Mouse (Mus musculus) CH12.LX (cell line): ENCODE results near the gene Olfr391-ps. TPM values are rescaled to one million over a fixed set of nuclear protein-coding genes. Genes with fewer than 3 reads are reported as not detected.
A peak's percentile ranks its signal among the peaks of the same experiment; 100 is the strongest.

ENCODE experiments used
- DNase-seq: peaks from one replicate; pipeline ENCODE4 v3.0.0-alpha.2; 2013; ENCODE audit errors: extremely low read depth
- H3K27ac ChIP-seq: 2 replicates; pipeline ENCODE4 v1.5.1; 2012; ENCODE audit warnings: low read depth, mild to moderate bottlenecking, control low read depth, moderate library complexity; ENCODE audit not compliant: insufficient read depth
- H3K27me3 ChIP-seq: replicated peaks from 2 replicates; pipeline ENCODE3; 2012; ENCODE audit warnings: inconsistent platforms
- H3K36me3 ChIP-seq, 2 experiments: replicated peaks in 1 of 2; 2 replicates each; pipeline versions ENCODE3 to v1.6.1; 2012; ENCODE audit warnings: inconsistent platforms in 1 of 2, low read length in 1 of 2, mild to moderate bottlenecking in 1 of 2, mixed read lengths in 1 of 2, moderate library complexity in 1 of 2; ENCODE audit not compliant: control insufficient read depth in 1 of 2, insufficient read depth in 1 of 2
- H3K4me1 ChIP-seq, 2 experiments: 2 replicates each; pipeline ENCODE4 v1.6.1; 2012; ENCODE audit warnings: inconsistent platforms in 1 of 2, moderate library complexity in 1 of 2; ENCODE audit not compliant: insufficient read depth in 2 of 2, control insufficient read depth in 1 of 2
- H3K4me2 ChIP-seq: 2 replicates; pipeline ENCODE4 v1.6.1; 2012; ENCODE audit warnings: low read depth, mild to moderate bottlenecking, control low read depth; ENCODE audit not compliant: poor library complexity, insufficient read depth, severe bottlenecking
- H3K4me3 ChIP-seq, 3 experiments: fragments of 150-350 bp in 1 of 3; sonication (generic) in 1 of 3; replicated peaks in 1 of 3; 2 replicates each; pipeline versions ENCODE3 to v1.5.1; 2011 to 2012; ENCODE audit warnings: low read depth in 2 of 3, low read length in 2 of 3, mild to moderate bottlenecking in 2 of 3, moderate library complexity in 2 of 3, control low read depth in 1 of 3, improper control_type of control experiment in 1 of 3, inconsistent platforms in 1 of 3, mixed read lengths in 1 of 3; ENCODE audit not compliant: poor library complexity in 1 of 3
- H3K79me2 ChIP-seq: replicated peaks from 2 replicates; pipeline ENCODE4 v1.6.1; 2012; ENCODE audit warnings: mild to moderate bottlenecking, moderate library complexity; ENCODE audit not compliant: control insufficient read depth, poor library complexity, insufficient read depth, severe bottlenecking; ENCODE audit errors: extremely low read depth
- H3K9ac ChIP-seq: 2 replicates; pipeline ENCODE4 v1.6.1; 2012; ENCODE audit warnings: low read depth, mild to moderate bottlenecking, control low read depth, moderate library complexity; ENCODE audit not compliant: insufficient read depth
- H3K9me3 ChIP-seq: replicated peaks from 2 replicates; pipeline ENCODE3; 2012; ENCODE audit warnings: low read length, inconsistent platforms, mixed read lengths
- BHLHE40 ChIP-seq: IDR thresholded peaks from 2 replicates; pipeline ENCODE4 v1.6.1; 2011; ENCODE audit warnings: mild to moderate bottlenecking, low read depth, low read length, improper control_type of control experiment
- CHD2 ChIP-seq: IDR thresholded peaks from 2 replicates; pipeline ENCODE4 v1.6.1; 2011; ENCODE audit warnings: low read length, improper control_type of control experiment
- CTCF ChIP-seq, 2 experiments: IDR thresholded peaks in 1 of 2; conservative IDR thresholded peaks in 1 of 2; 2 replicates each; pipeline ENCODE4 v1.5.1; 2011 to 2012; ENCODE audit warnings: low read depth in 2 of 2, low read length in 2 of 2, improper control_type of control experiment in 1 of 2, inconsistent platforms in 1 of 2, mild to moderate bottlenecking in 1 of 2, moderate library complexity in 1 of 2
- E2F4 ChIP-seq: IDR thresholded peaks from 2 replicates; pipeline ENCODE4 v1.6.1; 2011; ENCODE audit warnings: low read depth, low read length, improper control_type of control experiment; ENCODE audit not compliant: insufficient replicate concordance
- ELF1 ChIP-seq: IDR thresholded peaks from 2 replicates; pipeline ENCODE4 v1.6.1; 2014; ENCODE audit warnings: low read depth, mild to moderate bottlenecking, inconsistent platforms, low read length, improper control_type of control experiment
- EP300 ChIP-seq: IDR thresholded peaks from 2 replicates; pipeline ENCODE4 v1.6.1; 2011; ENCODE audit warnings: low read length, improper control_type of control experiment
- ETS1 ChIP-seq: conservative IDR thresholded peaks from 2 replicates; pipeline ENCODE4 v1.6.1; 2012; ENCODE audit warnings: low read depth, mild to moderate bottlenecking, inconsistent platforms, low read length, improper control_type of control experiment, moderate library complexity
- HCFC1 ChIP-seq: IDR thresholded peaks from 2 replicates; pipeline ENCODE4 v1.6.1; 2012; ENCODE audit warnings: low read depth, mild to moderate bottlenecking, inconsistent platforms, low read length, improper control_type of control experiment
- IRF4 ChIP-seq: IDR thresholded peaks from 2 replicates; pipeline ENCODE4 v1.6.1; 2014; ENCODE audit warnings: low read depth, mild to moderate bottlenecking, inconsistent platforms, low read length, improper control_type of control experiment
- JUN ChIP-seq: IDR thresholded peaks from 2 replicates; pipeline ENCODE4 v1.6.1; 2011; ENCODE audit warnings: low read depth, mild to moderate bottlenecking, low read length, improper control_type of control experiment, moderate library complexity; ENCODE audit not compliant: insufficient read depth
- JUND ChIP-seq: conservative IDR thresholded peaks from 2 replicates; pipeline ENCODE4 v1.6.1; 2011; ENCODE audit warnings: low read depth, low read length, improper control_type of control experiment
- MAFK ChIP-seq: IDR thresholded peaks from 2 replicates; pipeline ENCODE4 v1.6.1; 2011; ENCODE audit warnings: low read length, improper control_type of control experiment; ENCODE audit not compliant: insufficient replicate concordance
- MAX ChIP-seq: IDR thresholded peaks from 2 replicates; pipeline ENCODE4 v1.6.1; 2011; ENCODE audit warnings: low read length, improper control_type of control experiment
- MAZ ChIP-seq: IDR thresholded peaks from 2 replicates; pipeline ENCODE4 v1.6.1; 2012; ENCODE audit warnings: low read depth, mild to moderate bottlenecking, inconsistent platforms, low read length, improper control_type of control experiment, moderate library complexity
- MEF2A ChIP-seq: IDR thresholded peaks from 2 replicates; pipeline ENCODE4 v1.6.1; 2014; ENCODE audit warnings: low read depth, mild to moderate bottlenecking, inconsistent platforms, low read length, improper control_type of control experiment, borderline replicate concordance
- MXI1 ChIP-seq: IDR thresholded peaks from 2 replicates; pipeline ENCODE4 v1.6.1; 2011; ENCODE audit warnings: mild to moderate bottlenecking, low read depth, low read length, improper control_type of control experiment
- MYC ChIP-seq: IDR thresholded peaks from 2 replicates; pipeline ENCODE4 v1.6.1; 2011; ENCODE audit warnings: low read depth, mild to moderate bottlenecking, improper control_type of control experiment, low read length
- NRF1 ChIP-seq: IDR thresholded peaks from 2 replicates; pipeline ENCODE4 v1.6.1; 2014; ENCODE audit warnings: low read depth, mild to moderate bottlenecking, inconsistent platforms, low read length, improper control_type of control experiment, moderate library complexity
- PAX5 ChIP-seq: IDR thresholded peaks from 2 replicates; pipeline ENCODE4 v1.6.1; 2012; ENCODE audit warnings: low read length, inconsistent platforms, mixed read lengths
- POLR2AphosphoS2 ChIP-seq: IDR thresholded peaks from 2 replicates; pipeline ENCODE4 v1.6.1; 2011; ENCODE audit warnings: low read depth, low read length, improper control_type of control experiment
- RCOR1 ChIP-seq: conservative IDR thresholded peaks from 2 replicates; pipeline ENCODE4 v1.6.1; 2012; ENCODE audit warnings: low read depth, mild to moderate bottlenecking, inconsistent platforms, low read length, improper control_type of control experiment
- SMC3 ChIP-seq: IDR thresholded peaks from 2 replicates; pipeline ENCODE4 v1.6.1; 2011; ENCODE audit warnings: low read depth, low read length, improper control_type of control experiment
- TCF12 ChIP-seq: IDR thresholded peaks from 2 replicates; pipeline ENCODE4 v1.6.1; 2014; ENCODE audit warnings: low read depth, mild to moderate bottlenecking, inconsistent platforms, low read length, improper control_type of control experiment
- UBTF ChIP-seq: IDR thresholded peaks from 2 replicates; pipeline ENCODE4 v1.6.1; 2012; ENCODE audit warnings: low read depth, mild to moderate bottlenecking, inconsistent platforms, low read length, improper control_type of control experiment, moderate library complexity
- USF2 ChIP-seq: conservative IDR thresholded peaks from 2 replicates; pipeline ENCODE4 v1.6.1; 2011; ENCODE audit warnings: low read depth, low read length, improper control_type of control experiment
- ZC3H11A ChIP-seq: IDR thresholded peaks from 2 replicates; pipeline ENCODE4 v1.6.1; 2012; ENCODE audit warnings: low read depth, mild to moderate bottlenecking, inconsistent platforms, low read length, improper control_type of control experiment
- ZMIZ1 ChIP-seq: IDR thresholded peaks from 2 replicates; pipeline ENCODE4 v1.6.1; 2012; ENCODE audit warnings: low read depth, mild to moderate bottlenecking, inconsistent platforms, low read length, improper control_type of control experiment
- ZNF384 ChIP-seq: IDR thresholded peaks from 2 replicates; pipeline ENCODE4 v1.6.1; 2012; ENCODE audit warnings: low read depth, low read length, improper control_type of control experiment, inconsistent platforms
- dilution Hi-C: fragments of 300-500 bp; cut with MboI; formaldehyde crosslinking; loops from 2 replicates; pipeline ENCODE4 v1.14.3; 2020; ENCODE audit warnings: low sequenced_read_pairs; ENCODE audit not compliant: extremely low pct_unique_long_range_greater_than_20kb, extremely low pct_ligation_motif_present
- in situ Hi-C: fragments of 300-500 bp; cut with MboI; formaldehyde crosslinking; loops from 3 replicates; pipeline ENCODE4 v1.14.3; 2019; ENCODE audit warnings: low sequenced_read_pairs, low pct_ligation_motif_present, low pct_unique_long_range_greater_than_20kb, mixed read lengths
- polyA plus RNA-seq: library from polyadenylated mRNA; unstranded; fragments of >175 nt; gene quantifications from 2 replicates; pipeline ENCODE4 v1.2.1, GENCODE M21; 2012; ENCODE audit warnings: low read depth; ENCODE audit not compliant: insufficient read length
- total RNA-seq, 2 experiments: library from RNA; depleted of rRNA; stranded (reverse); fragments of 300-350 nt in 1 of 2; fragments of >200 nt in 1 of 2; gene quantifications; 2 replicates each; pipeline ENCODE4 v1.2.3; 2012 to 2014

Olfr391-ps gene
- total and polyA plus RNA-seq, 3 experiments: not detected

DNA sequence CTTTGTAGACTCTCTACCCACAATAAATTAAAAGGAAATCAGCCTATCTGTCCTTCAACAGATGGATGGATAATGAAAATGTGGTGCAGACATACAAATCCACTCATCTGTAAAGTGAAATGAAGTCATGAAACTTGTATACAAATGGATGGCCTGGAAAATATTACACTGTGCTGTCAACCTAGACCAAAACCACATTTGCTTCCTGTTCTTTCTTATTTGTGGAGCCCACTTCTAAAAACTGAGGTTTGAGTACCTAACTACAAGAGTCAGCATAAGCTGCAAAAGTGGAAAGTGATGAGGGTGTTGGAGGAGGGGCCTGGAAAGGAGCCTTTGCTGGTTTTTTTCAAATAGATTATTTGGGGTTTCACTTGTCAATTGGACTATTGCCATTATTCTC is 43.7 kb downstream of the Olfr391-ps start:
- H3K9me3 ChIP-seq: no peaks in the 10 kb centered on the region
- dilution Hi-C loops (no loop called here), in situ Hi-C loops (no loop called here)
- no peak overlapping the region for H3K4me3 ChIP-seq
- H3K36me3 ChIP-seq: no peaks in the 10 kb centered on the region
- TF ChIP-seq USF2 (no peak), HCFC1 (no peak), ZC3H11A (no peak), ZNF384 (0 out of 2 replicates have a peak, but pooled peaks have one; percentile 34), JUN (peak; percentile 87), MAFK (peak; percentile 61), E2F4 (no peak), ELF1 (no peak), UBTF (no peak), MAZ (no peak), EP300 (peak; percentile 90), BHLHE40 (peak; percentile 29; the same call in 1 of the 2 replicates), NRF1 (no peak), TCF12 (no peak), CTCF (conservative IDR thresholded peaks at IDR 0.05 in 1 of 2, IDR thresholded peaks at IDR 0.05 in 1 of 2; ENCODE audit: low read depth in 2 of 2, low read length in 2 of 2) (no peak), ZMIZ1 (no peak), RCOR1 (no peak), MYC (no peak), PAX5 (no peak), JUND (peak; percentile 90), MEF2A (peak; percentile 51; the same call in 1 of the 2 replicates), MXI1 (no peak), MAX (no peak), IRF4 (peak; percentile 35; the same call in 1 of the 2 replicates), CHD2 (no peak; the same call in 1 of the 2 replicates), ETS1 (peak; percentile 78), SMC3 (no peak), POLR2AphosphoS2 (no peak)
- H3K9ac ChIP-seq: no peak overlapping the region
- peak; percentile 58 for DNase-seq
- no peaks in the 10 kb centered on the region for H3K79me2 ChIP-seq
- peaks cover 0 to 6% of the 10 kb centered on the region in 2 experiments; a peak in 3 of 4 replicates for H3K4me1 ChIP-seq
- peaks cover 2% of the 10 kb centered on the region for H3K27me3 ChIP-seq
- H3K27ac ChIP-seq: no peak overlapping the region
- no peak overlapping the region for H3K4me2 ChIP-seq

Other genes starting within 250 kb of the Olfr391-ps start
- gene Olfr385, start 210.0 kb downstream of the Olfr391-ps start, total RNA-seq (2012; rRNA removed): not detected in 2 replicates
- gene Olfr385, start 210.0 kb downstream of the Olfr391-ps start, total RNA-seq (2014; rRNA removed): not detected in 2 replicates
- not detected in 2 replicates for gene Olfr385, start 210.0 kb downstream of the Olfr391-ps start, polyA plus RNA-seq
- not detected in 2 replicates for gene Olfr384, start 204.5 kb downstream of the Olfr391-ps start, total RNA-seq (2012; rRNA removed)
- not detected in 2 replicates for gene Olfr384, start 204.5 kb downstream of the Olfr391-ps start, total RNA-seq (2014; rRNA removed)
- not detected in 2 replicates for gene Olfr384, start 204.5 kb downstream of the Olfr391-ps start, polyA plus RNA-seq
- gene Zfp735, start 114.3 kb downstream of the Olfr391-ps start, total RNA-seq (2012; rRNA removed): not detected in 2 replicates
- gene Zfp735, start 114.3 kb downstream of the Olfr391-ps start, total RNA-seq (2014; rRNA removed): not detected in 2 replicates
- not detected in 2 replicates for gene Zfp735, start 114.3 kb downstream of the Olfr391-ps start, polyA plus RNA-seq
- gene Olfr389, start 22.3 kb downstream of the Olfr391-ps start, total RNA-seq (2012; rRNA removed): not detected in 2 replicates
- not detected in 2 replicates for gene Olfr389, start 22.3 kb downstream of the Olfr391-ps start, total RNA-seq (2014; rRNA removed)
- gene Olfr389, start 22.3 kb downstream of the Olfr391-ps start, polyA plus RNA-seq: not detected in 2 replicates
- not detected in 2 replicates for gene Olfr390, start 20.1 kb downstream of the Olfr391-ps start, total RNA-seq (2012; rRNA removed)
- not detected in 2 replicates for gene Olfr390, start 20.1 kb downstream of the Olfr391-ps start, total RNA-seq (2014; rRNA removed)
- gene Olfr390, start 20.1 kb downstream of the Olfr391-ps start, polyA plus RNA-seq: not detected in 2 replicates
- gene Olfr392, start 14.0 kb upstream of the Olfr391-ps start, total RNA-seq (2012; rRNA removed): not detected in 2 replicates
- gene Olfr392, start 14.0 kb upstream of the Olfr391-ps start, total RNA-seq (2014; rRNA removed): not detected in 2 replicates
- not detected in 2 replicates for gene Olfr392, start 14.0 kb upstream of the Olfr391-ps start, polyA plus RNA-seq
- gene Olfr393, start 48.4 kb upstream of the Olfr391-ps start, total RNA-seq (2012; rRNA removed): not detected in 2 replicates
- gene Olfr393, start 48.4 kb upstream of the Olfr391-ps start, total RNA-seq (2014; rRNA removed): not detected in 2 replicates
- gene Olfr393, start 48.4 kb upstream of the Olfr391-ps start, polyA plus RNA-seq: not detected in 2 replicates
- gene Olfr394, start 87.7 kb upstream of the Olfr391-ps start, total RNA-seq (2012; rRNA removed): not detected in 2 replicates
- not detected in 2 replicates for gene Olfr394, start 87.7 kb upstream of the Olfr391-ps start, total RNA-seq (2014; rRNA removed)
- not detected in 2 replicates for gene Olfr394, start 87.7 kb upstream of the Olfr391-ps start, polyA plus RNA-seq
- gene Olfr395, start 106.2 kb upstream of the Olfr391-ps start, total RNA-seq (2012; rRNA removed): not detected in 2 replicates
- not detected in 2 replicates for gene Olfr395, start 106.2 kb upstream of the Olfr391-ps start, total RNA-seq (2014; rRNA removed)
- gene Olfr395, start 106.2 kb upstream of the Olfr391-ps start, polyA plus RNA-seq: not detected in 2 replicates
- gene Olfr23, start 133.6 kb upstream of the Olfr391-ps start, total RNA-seq (2012; rRNA removed): not detected in 2 replicates
- gene Olfr23, start 133.6 kb upstream of the Olfr391-ps start, total RNA-seq (2014; rRNA removed): not detected in 2 replicates
- not detected in 2 replicates for gene Olfr23, start 133.6 kb upstream of the Olfr391-ps start, polyA plus RNA-seq
- not detected in 2 replicates for gene Olfr397, start 157.8 kb upstream of the Olfr391-ps start, total RNA-seq (2012; rRNA removed)
- not detected in 2 replicates for gene Olfr397, start 157.8 kb upstream of the Olfr391-ps start, total RNA-seq (2014; rRNA removed)
- not detected in 2 replicates for gene Olfr397, start 157.8 kb upstream of the Olfr391-ps start, polyA plus RNA-seq
- gene Olfr398, start 187.4 kb upstream of the Olfr391-ps start, total RNA-seq (2012; rRNA removed): not detected in 2 replicates
- not detected in 2 replicates for gene Olfr398, start 187.4 kb upstream of the Olfr391-ps start, total RNA-seq (2014; rRNA removed)
- not detected in 2 replicates for gene Olfr398, start 187.4 kb upstream of the Olfr391-ps start, polyA plus RNA-seq